Mouse (Mus musculus) embryo, embryonic 10.5 days (tissue): ENCODE results near the gene Samd14.
"Not testable (repeated sequence)": the region's sequence is repeated elsewhere in the genome, so short reads cannot be mapped to it uniquely, and the experiment has no call there.

Experiments used
- DNase-seq: peaks from one replicate; pipeline ENCODE4 v3.0.0-alpha.2; 2015; ENCODE audit warnings: low spot score

The Samd14 gene

DNA sequence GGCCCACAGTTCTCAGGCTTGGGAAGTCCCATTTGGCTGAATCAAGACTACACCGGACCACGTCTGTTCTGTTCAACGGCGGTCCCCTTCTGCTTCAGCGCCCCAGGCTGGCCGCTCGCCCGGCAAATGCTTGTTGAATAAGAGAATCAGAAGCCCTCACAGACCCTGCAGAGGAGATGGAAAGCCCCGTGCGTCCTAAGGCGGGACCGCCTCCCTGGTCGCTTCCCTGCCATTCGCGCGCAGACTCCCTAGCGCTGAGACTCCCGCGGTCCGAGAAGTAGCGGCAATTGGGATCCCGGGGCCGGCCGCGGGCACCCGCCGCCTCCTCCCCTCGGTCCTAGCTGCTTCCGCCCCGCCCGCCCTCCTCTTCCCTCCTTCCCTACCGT is at the start of gene Samd14:
Gene Samd14 (plus strand): TSS at position 251 of the 386 bp plus-strand sequence.
- DNase-seq: peak; percentile 85

DNA sequence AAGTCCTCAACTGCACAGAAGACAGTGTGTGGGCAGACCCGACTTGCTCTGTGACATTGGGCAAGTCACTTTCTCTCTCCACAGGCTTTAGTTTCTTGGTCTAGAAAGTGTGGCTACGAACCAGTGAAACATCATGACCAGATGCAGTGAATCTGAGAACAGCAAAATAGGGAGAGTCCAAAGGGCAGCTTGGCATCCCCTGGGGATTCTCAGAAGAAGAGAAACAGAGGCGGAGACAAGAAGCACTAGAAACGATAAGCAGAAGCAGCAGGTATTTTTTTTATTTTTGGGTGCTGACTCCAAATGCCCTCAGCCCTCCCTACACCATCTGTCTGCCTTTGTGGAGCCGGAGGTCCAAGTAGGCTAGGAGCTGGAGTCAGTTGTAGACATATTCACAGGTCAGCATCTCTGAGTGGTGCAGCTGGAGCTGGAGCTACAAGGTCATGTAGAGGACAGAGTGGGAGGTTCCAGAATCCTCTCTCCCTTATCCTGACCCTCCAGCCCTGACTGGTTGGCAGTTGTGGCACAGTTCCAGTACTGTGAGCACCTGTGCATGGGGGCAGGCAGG is 47.1 kb upstream of the Samd14 start:
- no peak for DNase-seq

DNA sequence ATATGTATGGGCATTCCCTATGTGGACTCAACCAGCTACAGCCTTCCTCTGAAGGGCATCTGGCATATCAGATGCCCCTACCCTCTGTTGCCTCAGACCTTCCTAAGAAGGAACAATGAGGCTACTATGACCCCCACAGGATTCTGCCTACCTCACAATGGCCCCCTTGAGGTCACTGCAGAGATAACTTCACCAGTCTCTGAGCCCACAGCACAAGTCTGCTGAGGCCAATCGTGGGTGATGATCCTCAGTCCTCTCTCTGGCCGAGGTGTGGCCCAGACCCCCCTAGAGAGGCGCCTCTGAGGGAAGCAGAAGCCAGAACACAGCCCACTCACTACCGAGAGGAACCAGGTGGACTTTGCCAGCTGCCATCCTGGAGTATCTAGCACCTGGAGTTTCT is 42.3 kb upstream of the Samd14 start, which contains the start of gene Hils1:
Gene Hils1 (plus strand): TSS at position 175 of the 400 bp plus-strand sequence.
- no peak for DNase-seq

DNA sequence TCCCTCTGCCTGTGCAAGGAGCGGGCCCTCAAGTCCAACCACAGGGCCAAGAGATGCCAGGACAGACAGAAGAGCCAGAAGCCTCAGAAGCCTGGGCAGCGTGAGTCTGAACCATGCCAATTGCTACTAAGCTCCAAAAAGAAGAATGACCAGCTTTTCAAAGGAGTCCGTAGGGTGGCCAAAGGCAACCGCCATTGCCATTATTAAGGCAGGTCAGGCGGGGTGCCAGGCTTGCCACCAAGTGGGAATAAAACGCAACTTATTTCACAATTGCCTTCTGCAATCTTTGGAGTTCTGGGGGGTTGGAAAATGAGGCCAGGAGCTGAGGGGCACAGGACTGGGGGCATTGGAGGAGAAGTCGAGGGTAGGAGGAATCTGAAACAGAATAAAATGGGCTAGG is 41.5 kb upstream of the Samd14 start:
- no peak for DNase-seq

DNA sequence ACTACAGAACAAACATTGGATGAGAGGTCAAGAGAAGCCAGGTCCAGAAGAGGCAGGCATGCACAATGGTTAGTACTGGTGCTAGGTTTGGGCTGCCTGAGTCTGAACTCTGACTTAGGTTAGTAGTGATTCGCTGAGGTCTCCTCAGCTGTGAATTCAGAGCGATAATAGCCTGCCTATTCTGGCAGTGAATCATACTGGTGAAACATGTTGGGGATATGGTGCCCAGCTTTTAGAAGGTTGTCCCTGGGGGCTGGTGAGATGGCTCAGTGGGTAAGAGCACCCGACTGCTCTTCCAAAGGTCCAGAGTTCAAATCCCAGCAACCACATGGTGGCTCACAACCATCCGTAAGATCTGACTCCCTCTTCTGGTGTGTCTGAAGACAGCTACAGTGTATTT is 40.0 kb upstream of the Samd14 start:
- not testable (repeated sequence) for DNase-seq

DNA sequence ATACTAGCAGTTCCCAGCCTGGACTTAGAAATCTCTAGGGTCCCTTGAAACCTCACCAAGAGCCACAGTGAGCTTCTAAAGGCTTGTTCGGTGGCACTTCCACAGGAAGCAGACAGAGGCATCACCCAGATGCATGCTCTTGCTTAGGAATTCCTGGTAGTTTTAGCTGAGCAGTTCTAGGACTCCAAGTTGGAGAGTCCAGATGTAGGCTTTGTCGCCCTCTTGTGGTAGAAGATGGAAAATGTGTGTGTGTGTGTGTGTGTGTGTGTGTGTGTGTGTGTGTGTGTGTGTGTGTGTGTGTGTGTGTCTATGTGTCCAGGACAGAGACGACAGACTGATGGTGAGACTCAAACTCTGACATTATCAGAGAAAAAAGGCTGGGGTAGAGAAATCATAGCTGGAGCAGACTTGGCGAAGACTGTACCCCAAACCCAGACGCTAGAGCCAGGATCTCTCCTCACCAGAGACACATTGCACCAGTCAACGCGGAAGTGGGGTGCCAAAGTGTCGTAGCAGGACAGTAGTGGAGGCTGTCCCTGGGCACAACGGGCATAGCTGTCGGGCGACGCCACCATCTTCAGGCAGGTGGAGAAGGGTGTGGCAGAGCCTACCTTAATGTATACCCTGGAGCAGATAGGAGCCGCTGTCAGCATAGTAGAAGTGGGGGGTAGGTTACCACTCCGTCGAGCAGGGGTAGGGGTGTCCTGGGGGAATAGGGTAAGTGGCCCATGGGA is 39.3 kb upstream of the Samd14 start:
- DNase-seq: peak; percentile 88

DNA sequence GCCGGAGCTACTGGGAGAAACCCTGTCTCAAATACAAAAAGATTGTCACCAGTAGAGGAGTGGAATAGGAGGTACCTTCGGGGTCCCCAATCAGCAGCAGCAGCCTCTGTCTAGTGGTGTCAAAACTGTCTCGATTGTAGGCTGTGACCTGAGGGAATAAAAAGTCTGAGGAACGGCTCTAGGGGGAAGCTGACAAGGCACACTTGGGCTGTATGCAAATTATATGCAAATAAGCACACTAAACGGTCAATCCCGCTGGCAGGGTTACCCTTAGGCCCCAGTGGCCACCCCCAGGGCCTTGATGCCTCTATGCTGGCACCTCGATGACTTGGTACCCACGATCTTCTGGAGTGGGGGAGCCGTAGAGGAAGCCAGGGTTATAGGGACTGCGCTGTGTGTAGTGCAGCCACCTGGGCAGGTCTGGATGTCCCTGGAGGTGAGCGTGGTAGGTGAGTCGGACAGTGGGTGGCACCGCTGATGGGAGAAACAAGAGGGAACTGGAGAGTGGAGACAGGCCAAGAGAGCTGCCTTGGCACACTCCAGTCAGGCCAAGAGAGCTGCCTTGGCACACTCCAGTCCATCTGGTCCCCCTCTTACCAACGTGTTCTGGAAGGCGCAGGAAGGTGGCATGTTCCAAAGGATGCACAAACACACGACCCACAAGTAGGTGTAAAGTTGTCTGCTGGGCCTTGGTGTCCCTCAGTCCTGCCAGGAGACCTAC is 37.6 kb upstream of the Samd14 start:
- no peak for DNase-seq

DNA sequence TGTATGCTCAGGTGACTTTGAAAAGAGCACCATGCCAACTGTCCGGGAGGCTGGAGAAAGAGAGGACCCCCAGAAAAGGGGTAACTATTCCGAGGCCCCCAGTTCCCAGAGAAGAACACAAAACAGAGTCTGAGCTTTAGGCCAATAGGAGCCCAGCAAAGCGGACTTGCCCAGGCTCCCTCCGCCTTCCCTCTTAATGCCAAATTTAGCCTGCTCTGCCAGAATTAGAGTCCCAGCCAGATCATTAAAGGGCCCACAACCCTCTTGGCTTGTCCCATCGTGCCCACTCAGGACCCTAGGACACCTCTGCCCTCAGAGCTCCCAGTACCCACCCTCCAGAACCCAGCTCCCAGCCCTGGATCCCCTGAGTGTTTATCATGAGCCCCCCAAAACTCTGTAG is 36.8 kb upstream of the Samd14 start:
- DNase-seq: no peak

DNA sequence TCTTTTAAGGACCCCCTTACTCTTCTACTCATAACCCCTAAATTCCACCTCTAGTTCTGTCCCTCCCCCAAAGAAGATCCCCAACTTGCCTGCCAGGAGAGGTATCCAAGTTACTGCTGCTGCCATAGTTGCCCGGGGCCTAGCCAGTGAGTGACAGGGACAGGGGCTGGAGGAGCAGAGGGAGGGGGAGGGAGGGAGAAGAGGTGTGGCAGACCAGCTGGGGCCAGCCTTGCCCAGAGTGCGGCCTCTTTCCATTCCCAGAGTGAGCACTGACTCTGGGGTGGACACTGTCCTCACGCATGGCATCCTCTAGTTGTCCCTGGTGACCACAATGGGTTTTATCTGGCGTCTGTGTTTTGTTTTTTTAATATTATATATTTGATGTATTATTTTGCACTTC is 36.4 kb upstream of the Samd14 start:
- DNase-seq: peak; percentile 30

DNA sequence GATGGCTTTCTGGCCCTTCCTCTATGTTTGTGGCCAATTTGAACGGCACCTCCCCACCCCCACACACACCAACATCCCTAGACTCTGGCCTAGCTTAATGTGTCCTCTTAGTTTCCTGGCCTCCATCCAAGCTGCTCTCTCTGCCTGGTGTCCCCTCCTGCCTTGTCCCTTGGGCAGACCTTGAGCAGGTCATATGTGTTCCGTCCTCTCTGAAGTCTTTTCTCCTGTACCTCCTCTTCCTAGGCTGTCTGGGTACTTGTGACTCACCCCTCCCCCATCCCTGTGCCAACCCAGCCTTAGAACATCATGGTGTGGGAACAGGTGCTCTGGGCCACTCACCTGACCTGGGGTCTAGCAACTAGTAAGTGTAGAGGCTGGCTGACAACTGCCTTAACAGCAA is 34.7 kb upstream of the Samd14 start:
- no peak for DNase-seq

DNA sequence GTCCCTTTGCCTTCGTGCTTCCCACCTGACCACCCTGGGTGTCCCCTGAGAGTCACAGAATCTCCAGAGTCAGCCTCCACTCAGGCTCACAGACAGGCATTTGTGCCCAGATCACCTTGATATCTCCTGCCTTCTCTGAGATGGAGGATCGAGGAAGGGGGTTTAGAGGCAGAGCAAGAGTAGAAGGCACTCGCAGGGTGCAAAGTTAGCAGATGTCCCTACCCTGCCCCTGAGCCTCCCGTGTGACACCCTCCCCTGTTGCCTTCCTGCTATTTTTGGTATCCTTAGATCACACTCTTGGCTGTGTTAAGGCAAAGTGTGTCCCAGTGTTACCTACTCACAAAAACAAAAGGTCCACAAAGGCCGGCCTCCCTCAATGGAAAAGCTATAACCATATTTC is 33.5 kb upstream of the Samd14 start, which contains the start of gene Sgca:
Gene Sgca (minus strand): TSS at position 129 of the 400 bp plus-strand sequence.
- DNase-seq: no peak

DNA sequence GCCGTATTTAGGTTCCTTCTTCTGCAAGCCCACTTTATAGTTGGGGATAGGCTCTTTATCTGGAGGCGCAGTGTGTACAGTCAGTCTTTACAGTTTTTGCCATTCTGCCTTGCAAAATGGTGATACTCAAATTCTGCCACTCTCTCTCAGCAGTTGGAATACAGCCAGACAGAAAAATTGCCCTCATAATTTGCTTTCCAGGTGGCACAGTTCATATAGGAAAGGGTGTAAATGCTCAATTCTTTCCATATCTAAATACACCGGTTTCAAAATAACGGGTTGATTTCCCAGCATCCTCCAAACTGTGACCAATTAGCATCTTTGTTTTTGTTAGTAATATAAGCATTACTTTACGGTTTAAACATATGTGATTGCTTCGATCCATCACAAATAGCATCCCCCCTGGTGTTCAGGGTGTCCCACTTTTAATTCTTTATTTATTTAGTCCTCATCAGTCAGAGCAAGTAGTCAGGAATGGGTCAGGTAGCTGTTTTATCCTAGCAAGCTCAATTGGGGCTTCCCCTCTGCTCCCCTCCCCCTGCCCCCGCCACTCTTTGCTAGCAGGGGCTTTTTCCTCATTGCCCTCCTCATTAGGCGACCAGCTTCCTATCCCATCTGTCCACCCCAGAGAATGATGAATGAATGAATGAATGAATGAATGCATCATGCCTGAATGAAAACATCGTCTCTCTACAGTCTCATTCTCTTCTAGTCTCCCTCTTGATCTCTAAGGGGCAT is 31.3 kb upstream of the Samd14 start:
- no peak for DNase-seq

DNA sequence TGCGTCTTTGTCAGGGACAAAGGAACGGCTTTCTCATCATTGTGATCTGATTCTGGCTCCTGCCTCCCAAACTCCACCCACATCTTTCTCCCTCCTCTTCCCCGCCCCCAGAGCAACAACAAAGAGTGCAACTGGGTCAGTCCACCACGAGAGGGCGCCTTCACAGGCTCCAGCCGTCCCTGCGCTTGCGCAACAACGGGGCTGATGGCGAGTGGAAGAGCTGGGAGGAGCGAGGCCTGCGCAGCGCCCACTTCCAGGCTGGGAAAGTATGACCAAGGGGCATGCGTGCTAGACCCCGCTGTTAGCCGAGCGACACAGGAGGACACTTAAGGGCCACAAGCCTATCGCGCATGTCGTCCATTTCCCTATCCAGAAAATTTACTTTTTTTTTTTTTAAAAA is 30.7 kb upstream of the Samd14 start:
- peak; percentile 99 for DNase-seq

DNA sequence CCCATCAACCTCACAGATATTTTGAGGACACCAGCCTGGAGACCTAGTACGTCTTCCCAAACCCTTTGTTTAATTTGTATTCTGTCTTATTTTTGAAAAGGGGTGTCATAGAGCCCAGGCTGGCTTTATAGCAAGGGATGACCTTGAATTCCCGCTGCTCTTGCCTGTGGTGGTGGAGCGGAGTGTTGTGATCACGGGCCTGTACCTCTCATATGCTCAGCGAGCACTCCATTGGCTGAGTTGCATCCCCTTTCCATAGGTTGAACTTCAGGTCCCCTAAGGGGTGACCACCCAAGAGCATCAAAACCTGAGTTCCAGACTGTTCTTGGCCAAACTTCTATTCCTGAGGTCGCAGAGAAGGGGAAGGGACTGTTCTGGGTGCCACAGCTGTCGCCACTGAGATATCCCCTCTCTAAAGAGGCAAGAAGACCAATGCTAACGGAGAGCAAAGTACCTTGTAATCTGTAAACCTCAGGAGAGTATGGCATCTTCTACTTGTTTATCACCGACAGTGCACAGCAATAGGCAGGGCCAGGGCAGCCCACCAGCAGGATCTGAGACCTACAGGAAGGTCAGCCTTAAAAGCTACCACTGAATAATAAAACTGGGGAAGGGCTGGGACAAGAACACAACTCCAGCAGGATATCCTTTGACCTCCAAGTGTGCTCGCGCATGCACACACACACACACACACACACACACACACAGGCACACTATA is 30.1 kb upstream of the Samd14 start:
- DNase-seq: no peak

DNA sequence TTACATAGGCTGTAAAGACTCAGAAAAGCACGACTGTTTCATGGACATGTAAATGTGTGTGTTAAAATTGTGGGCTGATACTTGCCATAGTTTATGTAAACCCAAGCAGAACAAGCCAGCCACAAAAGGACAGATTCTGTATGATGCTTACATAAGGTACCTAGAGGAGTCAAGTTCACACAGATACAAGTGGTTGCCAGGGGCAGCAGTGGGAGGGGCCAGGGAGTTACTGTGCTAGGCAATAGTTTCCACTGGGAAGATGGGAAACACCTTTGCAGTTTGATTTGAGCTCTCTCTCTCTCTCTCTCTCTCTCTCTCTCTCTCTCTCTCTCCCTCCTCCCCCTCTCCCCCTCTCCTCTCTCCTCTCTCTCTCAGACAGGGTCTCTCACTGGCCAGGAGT is 24.5 kb upstream of the Samd14 start:
- peak; percentile 58 for DNase-seq

DNA sequence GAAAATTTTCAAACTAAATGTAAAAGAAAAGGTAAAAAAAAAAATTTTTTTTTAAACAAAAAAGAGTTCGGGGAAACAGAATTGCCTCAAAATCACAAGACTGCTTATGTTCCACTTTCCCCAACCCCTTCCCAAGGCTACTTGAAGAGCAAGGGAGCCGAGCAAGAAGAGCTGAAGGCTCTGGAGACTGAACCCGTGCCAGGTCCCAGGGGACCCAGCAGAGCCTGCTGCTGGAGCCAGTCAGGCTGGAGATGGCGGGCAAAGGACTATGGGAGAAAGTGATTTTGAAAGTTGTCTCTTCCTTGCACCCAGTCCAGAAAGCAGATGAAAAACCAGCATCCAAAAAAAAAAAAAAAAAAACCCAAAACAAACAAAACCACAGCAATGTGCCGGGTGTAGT is 23.9 kb upstream of the Samd14 start:
- DNase-seq: no peak

DNA sequence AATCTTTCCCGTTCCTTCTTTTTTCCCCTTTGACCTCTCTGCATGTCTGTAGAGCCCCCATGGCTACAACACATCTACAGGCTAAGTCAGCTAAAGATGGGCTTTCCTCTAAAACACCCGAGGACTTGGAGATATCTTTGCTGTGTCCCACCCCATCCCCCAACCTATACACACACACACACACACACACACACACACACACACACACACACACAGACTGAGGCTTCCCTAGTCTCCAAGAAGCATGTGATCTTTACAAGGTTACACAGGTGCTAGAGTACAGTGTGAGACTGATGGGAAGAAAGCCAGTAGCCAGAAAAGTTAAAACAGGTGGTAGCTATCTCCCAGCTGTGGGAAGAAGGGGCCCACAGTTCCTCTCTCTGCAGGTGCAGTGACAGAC is 23.2 kb upstream of the Samd14 start:
- no peak for DNase-seq

DNA sequence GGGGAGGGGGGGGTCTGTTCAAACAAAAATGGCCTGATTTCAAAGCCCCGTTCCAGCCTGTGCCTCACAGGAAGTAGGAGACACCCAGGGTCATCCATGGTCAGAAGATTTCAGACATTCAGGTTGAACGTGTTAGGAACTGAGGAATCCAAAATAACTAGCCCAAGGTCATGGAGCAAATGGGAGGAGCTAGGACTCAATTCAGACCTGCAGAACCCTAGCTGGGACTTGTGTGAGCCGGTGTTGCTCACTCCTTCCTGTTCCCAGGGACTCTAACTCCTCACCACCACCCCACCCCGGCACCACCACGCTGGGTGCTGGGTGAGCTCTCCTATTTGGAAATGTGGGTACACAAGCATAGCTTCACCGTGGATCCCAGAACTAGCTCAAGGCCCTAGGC is 22.3 kb upstream of the Samd14 start:
- DNase-seq: no peak

DNA sequence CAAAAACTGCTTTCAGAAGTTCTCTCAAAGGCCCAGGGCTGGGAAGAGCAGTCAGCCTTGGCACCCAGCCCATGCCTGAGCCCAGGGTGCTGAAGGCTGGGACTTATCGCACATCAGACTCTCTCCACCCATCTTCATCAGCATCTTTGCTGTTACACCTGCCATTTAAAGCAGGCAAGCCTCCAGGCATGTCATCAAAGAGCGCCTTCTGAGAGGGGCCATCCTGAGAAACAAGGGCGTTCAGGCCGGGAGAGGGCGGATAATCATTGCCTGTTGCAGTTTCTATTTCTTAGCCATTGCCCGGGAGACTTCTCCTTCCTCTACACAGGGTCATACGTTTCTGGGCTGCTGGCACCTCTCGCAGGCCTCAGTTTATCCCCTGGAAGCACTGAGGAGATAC is 21.8 kb upstream of the Samd14 start:
- DNase-seq: no peak

DNA sequence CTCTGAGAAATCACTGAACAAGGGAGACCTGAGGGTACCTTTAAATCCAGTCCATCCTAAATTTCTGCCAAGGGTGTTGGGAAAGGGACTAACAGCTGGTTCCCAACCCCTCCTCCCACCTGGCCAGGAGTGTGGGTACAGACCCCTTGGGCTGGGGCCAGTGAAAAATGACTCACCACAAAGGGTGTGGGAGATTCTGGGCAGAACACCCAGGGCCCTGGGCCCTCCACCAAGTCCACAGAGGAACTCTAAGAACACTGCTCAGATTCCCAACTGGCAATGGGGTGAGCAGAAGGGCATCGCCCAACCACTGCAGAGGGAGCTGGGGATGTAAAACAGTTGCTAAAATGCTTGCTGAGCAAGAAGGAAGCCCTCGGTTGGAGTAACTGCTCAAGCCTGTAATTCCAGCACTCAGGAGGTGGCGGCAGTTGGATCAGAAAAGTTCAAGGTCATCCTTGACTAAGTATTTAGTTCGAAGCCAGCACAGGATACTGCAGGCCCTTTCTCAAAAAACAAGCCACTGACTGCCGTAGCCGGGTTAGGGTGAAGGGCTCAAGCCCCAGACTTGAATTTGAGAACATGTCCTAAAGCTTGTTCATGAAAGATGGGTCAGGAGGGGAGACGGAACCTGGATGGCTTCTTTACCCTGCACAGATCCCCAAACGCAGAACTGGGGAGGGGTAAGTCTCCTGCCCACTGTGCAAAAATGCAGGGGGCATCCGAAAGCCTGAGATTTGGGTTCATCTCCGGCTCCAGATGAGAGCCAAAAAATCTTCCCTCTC is 20.7 kb upstream of the Samd14 start:
- DNase-seq: peak; percentile 26

DNA sequence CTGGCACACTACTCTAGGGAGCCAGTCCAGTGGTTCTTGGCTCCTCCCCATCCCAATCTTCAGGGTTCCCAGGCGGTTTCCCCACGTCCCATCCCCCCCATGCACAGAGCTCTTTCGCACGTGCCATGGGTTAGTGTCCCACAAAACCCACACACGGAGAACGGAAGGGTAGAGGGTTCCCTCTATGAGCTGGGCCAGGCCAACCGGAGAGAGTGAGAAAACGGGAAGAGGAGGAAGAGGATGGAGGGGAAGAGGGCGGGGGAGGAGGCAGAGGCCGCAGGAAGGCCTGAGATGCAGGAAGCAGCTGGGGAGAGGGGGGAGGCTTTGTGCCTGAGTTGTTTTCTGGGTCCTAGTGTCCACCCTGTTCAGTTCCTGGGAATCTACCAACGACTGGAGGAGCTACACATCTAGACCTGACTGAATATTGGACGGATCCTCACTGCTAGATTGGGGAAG is 20.1 kb upstream of the Samd14 start:
- peak; percentile 98 for DNase-seq
